In the genomic region with DNA sequence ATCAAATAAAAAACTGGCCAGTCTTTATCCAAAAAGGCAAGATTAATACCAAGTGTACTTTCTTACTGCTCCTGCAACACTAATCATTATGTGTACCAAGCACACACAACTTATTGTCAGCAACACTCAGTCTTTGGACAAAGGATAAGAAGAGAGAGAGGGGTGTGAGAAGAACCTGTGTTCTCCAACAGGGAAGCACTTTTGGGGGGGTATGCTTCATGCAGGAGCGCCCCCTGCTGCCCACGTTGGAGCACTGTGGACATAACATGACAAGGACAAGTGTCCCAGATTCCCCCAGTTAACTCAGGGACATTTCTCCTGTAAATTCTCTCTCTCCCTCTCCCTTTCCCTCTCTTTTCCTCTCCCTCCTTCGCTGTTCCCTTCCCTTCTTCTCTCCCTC, we compare ENCODE assay signal across 10 mouse cellular contexts. TPM values are rescaled to one million over a fixed set of nuclear protein-coding genes. Genes with fewer than 3 reads are reported as not detected.
DNase-seq lines count a peak whose midpoint lies in the region; ATAC-seq lines count a peak whose summit lies in the region.
"Had no signal": no experiment of that assay in that cellular context is flagged by ENCODE, and none has a peak within 500 bp of the region (broad histone marks: within the 10 kb centered on the region; RNA-seq: fewer than 3 reads in every experiment).

No protein-coding gene starts in this region.

- H3K27me3 ChIP-seq in hindbrain, embryonic 13.5 days = no peaks in the 10 kb centered on the region
- H3K27me3 ChIP-seq in midbrain, embryonic 13.5 days = no peaks in the 10 kb centered on the region
- H3K27me3 ChIP-seq: neural tube, embryonic 12.5 days had no signal

- 4% methylated on average over 3 of the region's 3 CpGs for WGBS in hindbrain, embryonic 13.5 days
- 5% methylated on average over 3 of the region's 3 CpGs for WGBS in midbrain, embryonic 13.5 days

- no peak for ATAC-seq in cerebellum, adult (ENCODE audit: insufficient number of reproducible peaks, low FRiP score, low TSS enrichment)
- ATAC-seq in hindbrain, embryonic 13.5 days (ENCODE audit: low FRiP score) = no peak
- no peak for ATAC-seq in midbrain, embryonic 13.5 days
- ATAC-seq in megakaryocyte, adult 5-6 weeks (ENCODE audit: poor library complexity, severe bottlenecking) = no peak

- no peaks in the 10 kb centered on the region for H3K36me3 ChIP-seq in hindbrain, embryonic 13.5 days
- no peaks in the 10 kb centered on the region for H3K36me3 ChIP-seq in midbrain, embryonic 13.5 days
- H3K36me3 ChIP-seq: heart, embryonic 13.5 days; neural tube, embryonic 12.5 days had no signal

- H3K4me3 ChIP-seq in hindbrain, embryonic 13.5 days = no peak overlapping the region
- H3K4me3 ChIP-seq in midbrain, embryonic 13.5 days (replicated peaks) = no peak overlapping the region; the same call in none of the 2 replicates
- H3K4me3 ChIP-seq: heart, embryonic 13.5 days; neural tube, embryonic 12.5 days had no signal

- H3K9me3 ChIP-seq in hindbrain, embryonic 13.5 days = no peaks in the 10 kb centered on the region
- no peaks in the 10 kb centered on the region for H3K9me3 ChIP-seq in midbrain, embryonic 13.5 days
- H3K9me3 ChIP-seq: heart, embryonic 13.5 days; neural tube, embryonic 12.5 days had no signal

- H3K27ac ChIP-seq in hindbrain, embryonic 13.5 days = no peak overlapping the region
- no peak overlapping the region for H3K27ac ChIP-seq in midbrain, embryonic 13.5 days
- H3K27ac ChIP-seq: heart, embryonic 13.5 days; neural tube, embryonic 12.5 days had no signal

- DNase-seq in cerebellum, adult 11 months = peak; percentile 68
- DNase-seq in lung, postnatal 10 days = peak; percentile 12
- DNase-seq in lung, postnatal 4 days = no peak
- DNase-seq in cerebellum, postnatal 36 days = peak; percentile 73 to 78

- peaks cover 15% of the 10 kb centered on the region for H3K4me1 ChIP-seq in hindbrain, embryonic 13.5 days (replicated peaks)
- peaks cover 30% of the 10 kb centered on the region for H3K4me1 ChIP-seq in midbrain, embryonic 13.5 days (replicated peaks)

- peak overlapping the region; percentile 64 for H3K4me2 ChIP-seq in hindbrain, embryonic 13.5 days
- H3K4me2 ChIP-seq in midbrain, embryonic 13.5 days (replicated peaks) = peak overlapping the region; percentile 72
- H3K4me2 ChIP-seq: heart, embryonic 13.5 days; neural tube, embryonic 12.5 days had no signal

- no peak overlapping the region for H3K9ac ChIP-seq in hindbrain, embryonic 13.5 days
- H3K9ac ChIP-seq in midbrain, embryonic 13.5 days (replicated peaks) = no peak overlapping the region
- H3K9ac ChIP-seq: heart, embryonic 13.5 days; neural tube, embryonic 12.5 days had no signal

RNA-seq across cellular contexts. Expression of gene Gabrb2, which starts 3.7 kb away (rescaled TPM):
- polyA plus RNA-seq in hindbrain, embryonic 13.5 days (2015; fragmentation: Nextera tagmentation; extraction: Ambion mirVana) = 16.0 and 19.2 TPM in 2 replicates
- 30.6 and 35.0 TPM in 2 replicates for polyA plus RNA-seq in midbrain, embryonic 13.5 days (2015; fragmentation: Nextera tagmentation; extraction: Ambion mirVana)
- not detected in 2 replicates for total RNA-seq in megakaryocyte, adult 5-6 weeks (2015)
- not detected in 2 replicates for total RNA-seq in megakaryocyte, adult 5-6 weeks (2017)

Comparison
In these comparisons a context has a peak if more than half of its experiments do, and no peak if none do; other contexts are left out.
1. DNase-seq: peak in cerebellum, adult 11 months (single experiment), lung, postnatal 10 days (single experiment) and cerebellum, postnatal 36 days (2 of 2); none in lung, postnatal 4 days (0 of 2).